Mouse (Mus musculus) midbrain, embryonic 14.5 days (tissue): ENCODE measurements around the gene Etnppl. TPM values are rescaled to one million over a fixed set of nuclear protein-coding genes. Genes with fewer than 3 reads are reported as not detected.
A peak's percentile ranks its signal among the peaks of the same experiment; 100 is the strongest.

ENCODE experiments used
- ATAC-seq: fragments of 200-750 bp; cut with Nextera tagmentation; 2 replicates; pipeline ENCODE4 v1.8.0; 2017; ENCODE audit warnings: moderate number of reproducible peaks, moderate library complexity; ENCODE audit not compliant: low FRiP score, low TSS enrichment
- DNase-seq: peaks from one replicate; pipeline ENCODE4 v3.0.0-alpha.2; 2015
- H3K27ac ChIP-seq: fragments of 300-500 bp; sonication (generic); replicated peaks from 2 replicates; pipeline ENCODE4 v1.5.1; 2014; ENCODE audit warnings: mild to moderate bottlenecking, low read depth, low read length, moderate library complexity
- H3K27me3 ChIP-seq: fragments of 300-500 bp; sonication (generic); 2 replicates; pipeline ENCODE4 v1.6.1; 2014; ENCODE audit warnings: low read length, control low read depth, mixed read lengths; ENCODE audit not compliant: control insufficient read depth, insufficient read depth
- H3K36me3 ChIP-seq: fragments of 300-500 bp; sonication (generic); 2 replicates; pipeline ENCODE4 v1.6.1; 2014; ENCODE audit warnings: low read length, control low read depth; ENCODE audit not compliant: control insufficient read depth, insufficient read depth
- H3K4me1 ChIP-seq: fragments of 300-500 bp; sonication (generic); 2 replicates; pipeline ENCODE4 v1.6.1; 2014; ENCODE audit warnings: mild to moderate bottlenecking, antibody characterized with exemption, low read length, control low read depth; ENCODE audit not compliant: control insufficient read depth, insufficient read depth
- H3K4me2 ChIP-seq: fragments of 300-500 bp; sonication (generic); 2 replicates; pipeline ENCODE4 v1.6.1; 2014; ENCODE audit warnings: mild to moderate bottlenecking, low read length, moderate library complexity
- H3K4me3 ChIP-seq: fragments of 300-500 bp; sonication (generic); replicated peaks from 2 replicates; pipeline ENCODE4 v1.5.1; 2014; ENCODE audit warnings: low read depth, low read length
- H3K9ac ChIP-seq: fragments of 300-500 bp; sonication (generic); replicated peaks from 2 replicates; pipeline ENCODE4 v1.6.1; 2014; ENCODE audit warnings: mild to moderate bottlenecking, low read length, moderate library complexity
- H3K9me3 ChIP-seq: fragments of 300-500 bp; sonication (generic); 2 replicates; pipeline ENCODE4 v1.6.1; 2016; ENCODE audit warnings: low read length, control low read depth, mixed read lengths; ENCODE audit not compliant: control insufficient read depth
- WGBS: fragments of 180-500 bp; shearing (Covaris S2); extraction: QIAGEN DNeasy Blood & Tissue Kit; methylation state at CpG from one replicate; pipeline ENCODE4 v1.1.7; 2014; 5-methylcytosine and 5-hydroxymethylcytosine counted together
- polyA plus RNA-seq: library from polyadenylated mRNA; unstranded; fragments of >200 nt; fragmentation: Nextera tagmentation; extraction: Ambion mirVana; gene quantifications from 2 replicates; pipeline ENCODE4 v1.2.1, GENCODE M21; 2014

The Etnppl gene
- polyA plus RNA-seq: not detected in 2 replicates

DNA sequence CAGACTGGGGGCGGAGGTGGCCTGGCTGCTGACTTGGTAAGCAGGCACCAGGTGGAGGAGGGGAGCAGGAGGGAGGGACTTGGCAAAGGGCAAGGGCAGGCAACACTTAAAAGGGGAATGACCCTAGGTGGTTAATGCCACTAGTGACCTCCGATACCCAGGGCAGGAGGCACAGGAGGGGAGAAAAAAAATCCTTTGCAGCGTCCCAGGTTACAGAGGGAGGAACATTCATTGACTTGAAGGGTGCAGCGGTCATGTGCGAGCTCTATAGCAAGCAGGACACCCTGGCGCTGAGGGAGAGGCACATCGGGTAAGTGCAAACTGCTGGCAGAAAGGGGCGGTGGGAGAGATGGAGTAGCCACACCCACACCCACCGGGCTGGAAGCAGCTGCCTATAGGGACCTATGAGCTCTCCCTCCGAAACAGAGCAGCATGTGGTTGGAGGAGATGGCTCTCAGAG is at the start of gene Etnppl:
Etnppl (plus strand) TSS at position 10 of the 460 bp plus-strand sequence.
- Histone ChIP-seq H3K27ac (no peak within 1 kb of the TSS), H3K27me3 (no peaks in the 10 kb centered on the region), H3K36me3 (no peaks in the 10 kb centered on the region), H3K4me3 (no peak within 1 kb of the TSS), H3K9ac (no peak within 1 kb of the TSS), H3K9me3 (no peaks in the 10 kb centered on the region), H3K4me1 (no peaks in the 10 kb centered on the region), H3K4me2 (peak within 1 kb of the TSS; percentile 41)
- DNase-seq (no peak), ATAC-seq (peak; percentile 8; the same call in 1 of the 2 replicates)
- 5% methylated on average over 10 of the region's 10 CpGs for whole genome bisulfite sequencing

DNA sequence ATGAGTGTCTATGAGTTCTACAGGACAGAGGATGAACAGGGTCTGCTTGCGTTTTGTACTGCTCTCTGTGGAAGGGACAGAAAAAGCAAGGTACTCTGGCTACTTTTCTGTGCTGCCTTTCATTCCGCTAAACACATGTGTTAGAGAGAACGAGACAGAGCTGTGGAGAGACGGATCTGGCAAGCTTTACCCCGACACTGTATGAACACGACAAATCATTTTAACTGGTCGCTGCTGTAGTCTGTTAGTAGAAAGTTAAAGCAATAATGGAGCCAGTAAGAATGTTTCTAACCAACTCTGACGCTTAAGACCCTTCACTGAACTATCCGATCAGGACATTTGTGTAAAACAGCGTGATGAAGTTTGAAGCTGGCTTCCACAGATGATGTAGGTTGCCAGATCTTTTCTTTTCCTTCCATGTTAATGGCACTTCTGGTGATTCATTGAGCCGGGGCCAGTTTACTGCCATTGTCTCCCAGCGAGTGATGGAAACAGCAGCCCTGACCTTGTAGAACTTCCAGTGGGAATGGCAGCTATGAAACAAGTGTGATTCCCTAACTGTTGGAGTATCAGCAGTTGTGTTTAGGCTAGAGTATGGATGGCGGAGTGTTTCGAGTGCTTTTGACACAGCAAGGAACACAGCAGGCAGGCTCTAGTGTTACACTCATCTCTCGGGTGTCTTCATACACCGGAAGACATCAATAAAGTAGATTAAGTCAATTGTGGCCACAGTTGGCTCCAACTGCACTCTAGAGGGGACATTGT is 48.7 kb upstream of the Etnppl start:
- no peaks in the 10 kb centered on the region for H3K4me1 ChIP-seq
- DNase-seq (no peak), ATAC-seq (no peak)
- H3K9me3 ChIP-seq: no peaks in the 10 kb centered on the region
- no peak overlapping the region for H3K9ac ChIP-seq
- 90% methylated on average over 16 of the region's 16 CpGs for WGBS
- no peaks in the 10 kb centered on the region for H3K36me3 ChIP-seq
- no peak overlapping the region for H3K4me2 ChIP-seq
- H3K4me3 ChIP-seq: no peak overlapping the region
- no peak overlapping the region for H3K27ac ChIP-seq
- no peaks in the 10 kb centered on the region for H3K27me3 ChIP-seq

DNA sequence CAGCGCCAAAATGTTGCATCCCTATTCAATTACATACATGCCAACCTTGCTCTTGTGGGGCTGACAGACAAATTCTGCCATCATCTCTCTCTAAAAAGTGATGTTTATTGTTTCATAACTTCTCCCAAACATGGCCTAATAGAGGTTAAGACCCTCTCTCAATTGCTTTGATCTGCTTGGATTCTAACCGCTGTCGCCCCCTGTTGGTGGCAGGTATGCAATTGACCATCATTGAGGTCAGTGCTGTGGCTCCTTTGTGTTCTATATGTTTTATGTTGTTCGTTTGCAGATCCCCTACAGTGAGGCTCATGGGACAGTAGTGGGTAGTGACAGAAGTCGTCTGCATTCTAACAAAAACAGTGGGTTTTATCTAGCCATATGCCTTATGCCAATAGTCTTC is 44.0 kb upstream of the Etnppl start:
- Histone ChIP-seq H3K4me1 (no peaks in the 10 kb centered on the region), H3K9ac (no peak overlapping the region), H3K4me3 (no peak overlapping the region), H3K27ac (no peak overlapping the region), H3K36me3 (no peaks in the 10 kb centered on the region), H3K27me3 (no peaks in the 10 kb centered on the region), H3K9me3 (no peaks in the 10 kb centered on the region), H3K4me2 (no peak overlapping the region)
- ATAC-seq: no peak
- WGBS: 77% methylated on average over 5 of the region's 5 CpGs
- DNase-seq: no peak

DNA sequence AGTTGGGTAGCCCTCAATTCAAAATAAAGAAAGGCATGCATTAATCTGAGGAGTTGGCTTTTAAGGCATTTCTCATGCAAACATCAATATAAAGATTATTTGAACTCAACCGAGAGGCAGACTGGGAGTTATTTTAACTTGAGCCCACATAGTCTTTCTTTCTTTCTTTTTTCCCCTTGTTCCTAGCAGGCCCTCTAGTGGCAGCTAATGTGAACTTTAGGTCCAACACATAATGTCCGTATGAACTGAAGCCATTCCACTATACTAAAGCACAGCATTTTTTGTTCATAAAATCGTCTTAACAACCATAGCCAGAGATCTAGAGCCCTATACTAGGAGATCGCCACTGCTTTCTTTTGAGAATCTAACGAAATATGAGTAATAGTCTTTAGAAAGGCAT is 42.6 kb upstream of the Etnppl start:
- Histone ChIP-seq H3K4me3 (no peak overlapping the region), H3K4me2 (no peak overlapping the region), H3K27ac (no peak overlapping the region), H3K27me3 (no peaks in the 10 kb centered on the region), H3K4me1 (no peaks in the 10 kb centered on the region), H3K9ac (no peak overlapping the region), H3K9me3 (no peaks in the 10 kb centered on the region), H3K36me3 (no peaks in the 10 kb centered on the region)
- DNase-seq: peak; percentile 85
- WGBS: 25% methylated on average over 5 of the region's 5 CpGs
- ATAC-seq: no peak

DNA sequence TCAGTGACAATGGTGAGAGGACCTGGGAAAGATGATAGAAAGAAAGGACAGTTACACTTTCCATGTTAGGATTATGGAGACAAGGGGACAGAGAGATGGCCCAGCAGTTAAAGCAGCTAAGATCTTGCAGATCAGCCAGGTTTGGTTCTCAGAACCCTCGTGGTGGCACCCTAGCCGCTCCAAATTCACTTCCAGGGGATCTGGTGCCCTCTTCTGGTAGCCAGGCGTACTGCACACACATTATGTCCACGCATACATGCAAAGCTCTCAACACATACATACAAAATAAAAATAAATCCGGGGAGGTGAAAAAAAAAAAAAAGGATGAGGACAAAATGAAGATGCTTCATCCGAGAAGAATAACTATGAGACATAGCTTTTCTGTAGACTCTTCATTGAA is 40.6 kb upstream of the Etnppl start:
- WGBS: 63% methylated on average over 6 of the region's 6 CpGs
- H3K9ac ChIP-seq: no peak overlapping the region
- ATAC-seq (no peak), DNase-seq (peak; percentile 26)
- H3K9me3 ChIP-seq: no peaks in the 10 kb centered on the region
- H3K36me3 ChIP-seq: no peaks in the 10 kb centered on the region
- no peak overlapping the region for H3K4me2 ChIP-seq
- no peak overlapping the region for H3K27ac ChIP-seq
- no peak overlapping the region for H3K4me3 ChIP-seq
- peaks cover 4% of the 10 kb centered on the region; the same call in 1 of the 2 replicates for H3K4me1 ChIP-seq
- no peaks in the 10 kb centered on the region for H3K27me3 ChIP-seq

DNA sequence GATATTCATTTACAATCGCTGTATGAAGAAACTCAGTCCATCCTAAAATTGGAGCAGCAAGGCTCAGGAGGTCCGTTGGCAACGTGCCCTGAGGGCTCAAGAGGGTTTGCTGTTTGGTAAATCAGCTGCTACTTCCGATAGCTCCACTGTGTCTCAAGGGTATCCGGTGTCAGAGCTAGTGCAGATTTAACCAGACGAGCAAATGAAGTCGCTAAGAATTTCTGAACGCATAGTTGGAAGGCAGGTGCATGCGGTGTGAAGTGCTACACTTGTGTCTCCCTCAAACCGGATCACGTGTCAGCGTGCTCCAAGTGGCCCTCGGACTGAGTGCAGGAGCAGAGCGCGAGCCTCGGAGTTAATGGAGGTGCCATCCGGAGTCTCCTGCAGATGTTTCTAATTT is 37.7 kb upstream of the Etnppl start:
- Histone ChIP-seq H3K27me3 (no peaks in the 10 kb centered on the region), H3K4me1 (peaks cover 4% of the 10 kb centered on the region; the same call in 1 of the 2 replicates), H3K9ac (no peak overlapping the region), H3K27ac (no peak overlapping the region), H3K4me2 (no peak overlapping the region), H3K36me3 (no peaks in the 10 kb centered on the region), H3K4me3 (no peak overlapping the region), H3K9me3 (no peaks in the 10 kb centered on the region)
- ATAC-seq (no peak), DNase-seq (peak; percentile 64)
- WGBS: 71% methylated on average over 17 of the region's 17 CpGs

DNA sequence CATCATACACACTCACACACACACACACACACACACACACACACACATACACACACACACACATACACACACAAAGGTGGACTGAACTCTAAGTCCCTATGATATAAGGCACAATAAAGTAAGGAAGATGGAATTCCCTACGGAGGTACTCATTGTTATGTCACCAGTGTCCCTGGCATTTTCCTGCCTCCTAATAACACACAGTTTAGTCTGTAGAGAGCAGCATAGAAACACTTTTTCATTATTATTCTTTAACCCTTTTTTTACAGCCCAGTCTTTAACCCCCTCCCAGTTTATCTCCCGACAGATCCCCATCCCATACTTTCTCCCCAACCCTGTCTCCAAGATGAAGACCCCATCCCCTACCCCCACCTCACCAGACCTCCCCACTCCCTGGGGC is 35.7 kb upstream of the Etnppl start:
- Histone ChIP-seq H3K9me3 (no peaks in the 10 kb centered on the region), H3K36me3 (no peaks in the 10 kb centered on the region), H3K4me2 (no peak overlapping the region), H3K4me1 (peaks cover 4% of the 10 kb centered on the region; the same call in 1 of the 2 replicates), H3K27ac (no peak overlapping the region), H3K9ac (no peak overlapping the region), H3K27me3 (no peaks in the 10 kb centered on the region), H3K4me3 (no peak overlapping the region)
- ATAC-seq: no peak
- DNase-seq: no peak
- WGBS: 89% methylated on average over 2 of the region's 2 CpGs

DNA sequence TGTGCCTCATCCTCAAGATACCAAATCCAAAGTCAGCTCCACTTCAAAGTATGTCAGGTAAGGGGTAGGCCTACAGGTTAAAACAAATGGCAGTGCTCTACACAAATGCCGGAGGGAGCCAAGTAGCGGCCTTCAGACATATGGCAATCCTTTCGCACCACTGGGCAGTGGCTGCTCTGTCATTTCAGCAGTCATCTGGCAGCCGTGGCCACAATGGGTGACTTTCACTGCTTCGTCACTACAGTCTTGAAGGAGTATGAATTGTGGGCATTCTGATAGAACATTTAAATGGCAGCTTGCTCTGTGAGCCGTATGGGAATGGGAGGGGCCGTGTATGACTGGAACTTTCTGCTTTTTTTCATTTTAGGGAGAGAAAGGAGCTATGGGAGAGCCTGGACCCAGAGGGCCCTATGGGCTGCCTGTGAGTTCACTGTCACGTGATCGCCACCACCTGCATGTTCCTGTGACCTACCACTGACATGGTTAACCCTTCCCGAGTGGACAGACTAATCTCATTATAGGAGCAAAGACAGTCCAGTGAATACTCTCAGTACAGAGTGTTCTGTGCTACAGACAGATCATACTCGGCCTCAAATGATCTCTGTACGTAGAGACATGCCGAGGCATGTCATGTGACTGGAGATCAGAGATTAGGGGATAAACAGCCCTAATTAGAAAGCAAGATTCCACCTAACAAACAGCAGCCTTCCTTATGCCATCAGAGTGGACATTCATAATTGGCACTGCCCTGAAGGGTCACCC is 34.2 kb upstream of the Etnppl start:
- H3K9me3 ChIP-seq: no peaks in the 10 kb centered on the region
- H3K27me3 ChIP-seq: no peaks in the 10 kb centered on the region
- DNase-seq (no peak), ATAC-seq (no peak)
- no peak overlapping the region for H3K9ac ChIP-seq
- H3K4me2 ChIP-seq: no peak overlapping the region
- peaks cover 4% of the 10 kb centered on the region; the same call in 1 of the 2 replicates for H3K4me1 ChIP-seq
- WGBS: 82% methylated on average over 13 of the region's 13 CpGs
- H3K36me3 ChIP-seq: no peaks in the 10 kb centered on the region
- H3K27ac ChIP-seq: no peak overlapping the region
- H3K4me3 ChIP-seq: no peak overlapping the region
